Mouse (Mus musculus): ENCODE data around the gene Smg7. TPM values are rescaled to one million over a fixed set of nuclear protein-coding genes. Genes with fewer than 3 reads are reported as not detected.
"Not testable (repeated sequence)": the region's sequence is repeated elsewhere in the genome, so short reads cannot be mapped to it uniquely, and the experiment has no call there.

The Smg7 gene
- polyA plus RNA-seq, 1 experiment from 2014 or later: 44.0 TPM

DNA sequence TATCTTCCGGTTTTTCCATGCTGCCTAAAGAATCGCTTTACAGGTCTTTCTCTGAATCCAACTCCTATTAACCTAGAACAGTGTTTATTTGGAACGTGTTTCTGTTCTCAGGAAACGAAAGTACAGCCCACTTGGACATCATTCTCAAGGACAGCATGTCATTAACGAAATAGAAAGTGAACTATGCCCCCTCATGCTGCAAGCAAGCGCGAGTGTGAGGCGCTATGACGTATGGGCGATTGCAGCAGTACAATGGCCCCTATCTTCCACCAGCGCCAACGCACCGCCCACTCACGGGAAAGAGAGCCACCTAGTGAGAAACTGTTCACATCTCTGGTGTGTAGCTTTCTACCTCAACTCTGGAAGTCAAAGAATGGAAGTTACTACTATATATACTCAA lies 2.0 kb upstream of the Smg7 start:
- DNase-seq (ENCODE audit: low read depth, low spot score) (peak; percentile 20), ATAC-seq (no peak)
- POLR2A ChIA-PET: no interaction called here
- CTCF ChIA-PET: interaction anchor here (1.1 kb wide), 1 partner anchor 380 kb away, joined by 3 read pairs; no protein-coding TSS in a partner anchor
- peak; percentile 74 for TF ChIP-seq CTCF (IDR thresholded peaks at IDR 0.05)
- H3K27me3 ChIP-seq: peaks cover 3% of the 10 kb centered on the region
- in situ Hi-C loops (cut with MboI; ENCODE audit: low pct_unique_long_range_greater_than_20kb): loop anchor here (5.0 kb wide), 2 partner anchors 112 to 188 kb away; no protein-coding TSS in a partner anchor

DNA sequence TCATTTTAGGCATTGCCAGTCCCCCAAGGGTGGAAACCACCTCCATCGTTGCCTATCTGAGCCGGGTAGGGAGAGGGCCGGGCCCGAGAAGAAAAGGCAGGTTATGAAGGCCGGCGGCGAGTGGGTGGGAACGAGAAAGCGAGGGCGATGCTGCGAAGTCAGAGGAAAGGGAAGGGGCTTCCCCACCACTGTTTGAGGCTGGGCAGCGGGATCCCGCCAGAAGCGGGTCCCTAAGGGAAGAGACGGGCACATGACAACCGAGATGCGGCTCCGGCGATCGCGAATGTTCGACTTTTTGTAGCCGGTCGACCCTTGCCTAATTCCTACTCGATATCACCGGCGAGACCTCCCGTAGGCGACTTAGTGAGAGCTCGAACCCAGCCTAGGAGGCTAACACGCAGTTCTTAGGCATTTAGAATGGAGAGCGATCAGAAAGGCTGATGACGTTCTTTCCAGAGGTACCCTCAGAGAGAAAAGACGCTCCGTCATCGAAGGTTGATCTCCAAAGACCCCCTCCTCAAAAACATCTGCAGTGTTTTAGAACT lies 1.2 kb upstream of the Smg7 start:
- POLR2A ChIA-PET: no interaction called here
- no peak for DNase-seq (ENCODE audit: low read depth, low spot score)
- TF ChIP-seq CTCF (IDR thresholded peaks at IDR 0.05): no peak
- peaks cover 3% of the 10 kb centered on the region for H3K27me3 ChIP-seq
- ATAC-seq: peak; percentile 7
- CTCF ChIA-PET: no interaction called here
- in situ Hi-C loops (cut with MboI; ENCODE audit: low pct_unique_long_range_greater_than_20kb): loop anchor here (5.0 kb wide), 2 partner anchors 111 to 189 kb away; no protein-coding TSS in a partner anchor

DNA sequence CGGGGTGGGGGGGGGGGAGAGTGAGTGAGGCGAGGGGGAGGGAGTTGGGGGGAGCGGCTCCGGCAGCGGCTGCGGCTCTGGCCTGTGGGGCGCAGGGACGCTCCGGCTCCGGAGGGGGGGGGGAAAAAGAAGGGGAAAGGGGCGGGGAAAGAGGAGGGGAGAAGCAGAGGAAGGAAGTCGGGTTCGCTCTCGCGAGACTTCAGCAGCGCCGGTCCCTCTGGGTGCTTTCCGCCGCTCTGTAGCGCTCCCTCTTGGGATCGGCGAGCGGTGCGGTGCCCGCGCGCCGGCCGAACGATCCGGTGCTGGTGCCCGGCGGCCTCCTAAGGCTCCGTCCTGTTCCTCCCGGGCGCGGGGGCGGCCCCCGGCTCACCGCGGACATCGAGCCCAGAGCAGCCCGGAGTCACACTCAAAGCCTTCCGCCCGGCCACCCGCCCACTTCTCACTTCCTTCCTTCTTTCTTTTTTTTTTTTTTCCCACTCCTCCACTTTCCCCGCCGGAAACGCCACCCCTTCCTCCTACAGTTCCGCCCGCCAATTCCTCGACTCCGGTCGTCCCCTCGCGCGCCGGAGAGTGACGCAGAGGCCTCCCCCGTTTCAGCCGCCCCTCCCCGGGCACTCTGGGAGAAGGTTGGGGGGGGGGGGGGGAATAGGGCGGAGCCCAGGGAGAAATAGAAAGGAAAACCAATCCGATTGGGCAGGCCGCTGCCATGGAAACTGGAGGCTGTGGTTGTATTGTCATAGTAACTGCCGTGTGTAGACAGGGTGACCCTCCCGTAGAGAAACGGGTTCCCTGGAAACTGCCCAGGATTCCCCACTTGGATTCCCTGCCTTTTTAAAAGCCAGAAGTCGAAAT lies 445 bp upstream of the Smg7 start:
- TF ChIP-seq CTCF (IDR thresholded peaks at IDR 0.05): no peak
- peak; percentile 84 for DNase-seq (ENCODE audit: low read depth, low spot score)
- peak; percentile 85 for ATAC-seq

DNA sequence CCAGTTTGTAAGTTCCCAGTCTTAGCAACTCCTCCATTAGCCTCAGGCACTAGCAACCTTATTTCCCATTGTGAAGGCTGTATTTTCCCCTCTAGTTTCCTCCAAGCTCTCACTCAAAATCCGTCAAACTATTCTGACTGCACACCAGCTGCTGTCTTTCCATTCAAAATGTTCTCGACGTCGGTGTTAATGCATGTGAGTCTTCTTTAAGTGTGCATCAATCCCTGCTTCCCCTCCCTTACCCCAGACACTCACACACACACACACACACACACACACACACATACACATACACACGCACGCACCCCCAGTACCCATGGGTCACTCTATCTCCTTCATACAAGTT lies 1.1 kb downstream of the Smg7 start:
- ChIA-PET POLR2A (interaction anchor here (1.1 kb wide), 1 partner anchor 11 kb away, joined by 4 read pairs; no protein-coding TSS in a partner anchor), CTCF (interaction anchor here (1.0 kb wide), 1 partner anchor 9 kb away, joined by 3 read pairs; no protein-coding TSS in a partner anchor)
- no peaks in the 10 kb centered on the region for H3K27me3 ChIP-seq
- TF ChIP-seq CTCF (IDR thresholded peaks at IDR 0.05): no peak
- DNase-seq (ENCODE audit: low read depth, low spot score): no peak
- ATAC-seq: no peak
- in situ Hi-C loops (cut with MboI; ENCODE audit: low pct_unique_long_range_greater_than_20kb): loop anchor here (5.0 kb wide), 2 partner anchors 109 to 191 kb away; no protein-coding TSS in a partner anchor

More for the DNA sequence above, 445 bp upstream of the Smg7 start:
- in situ Hi-C loops (cut with MboI; ENCODE audit: low pct_unique_long_range_greater_than_20kb): loop anchor here (5.0 kb wide), 2 partner anchors 111 to 189 kb away; no protein-coding TSS in a partner anchor
- H3K27me3 ChIP-seq: peaks cover 3% of the 10 kb centered on the region
- ChIA-PET POLR2A (interaction anchor here (0.7 kb wide), 1 partner anchor 18 kb away, joined by 4 read pairs; no protein-coding TSS in a partner anchor), CTCF (no interaction called here)

DNA sequence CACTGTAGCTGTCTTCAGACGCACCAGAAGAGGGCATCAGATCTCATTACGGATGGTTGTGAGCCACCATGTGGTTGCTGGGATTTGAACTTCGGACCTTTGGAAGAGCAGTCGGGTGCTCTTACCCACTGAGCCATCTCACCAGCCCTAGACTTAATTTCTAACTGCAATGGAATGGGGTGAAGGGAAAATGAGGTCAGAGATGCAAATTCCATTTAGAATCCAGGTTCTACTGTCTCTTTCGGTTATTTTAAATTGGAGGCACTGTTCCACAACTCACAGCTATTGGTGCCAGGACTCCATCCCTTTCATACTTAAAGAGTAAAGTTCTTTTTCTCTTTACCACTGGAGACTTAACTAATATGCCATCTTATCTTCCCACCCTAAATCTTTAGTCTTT lies 14.4 kb downstream of the Smg7 start:
- in situ Hi-C loops (cut with MboI; ENCODE audit: low pct_unique_long_range_greater_than_20kb); DNase-seq (ENCODE audit: low read depth, low spot score); ATAC-seq; CTCF ChIA-PET; POLR2A ChIA-PET; H3K27me3 ChIP-seq: not testable (repeated sequence)

DNA sequence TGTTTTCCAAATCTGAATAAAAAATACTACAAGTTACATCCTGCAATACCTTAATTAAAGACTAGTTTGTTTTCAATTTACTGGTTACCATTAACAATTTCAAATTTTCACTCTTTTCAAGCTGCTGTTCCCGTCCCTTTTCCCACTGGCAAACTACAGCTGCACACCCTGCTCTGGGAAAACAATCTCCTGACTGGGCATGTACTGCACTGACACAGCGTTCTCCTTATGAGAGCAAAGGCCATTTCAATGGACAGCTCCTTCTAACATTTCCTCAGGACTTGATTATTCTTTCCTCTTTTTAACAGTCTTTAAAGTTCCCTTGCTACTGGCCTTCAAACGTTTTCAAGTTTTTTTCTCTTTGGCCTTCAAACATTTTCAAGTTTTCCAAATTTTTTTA lies 31.4 kb downstream of the Smg7 start:
- POLR2A ChIA-PET: no interaction called here
- H3K27me3 ChIP-seq: no peaks in the 10 kb centered on the region
- in situ Hi-C loops (cut with MboI; ENCODE audit: low pct_unique_long_range_greater_than_20kb): no loop called here
- CTCF ChIA-PET: no interaction called here
- DNase-seq (ENCODE audit: low read depth, low spot score) (no peak), ATAC-seq (no peak)
- no peak for TF ChIP-seq CTCF (IDR thresholded peaks at IDR 0.05)

DNA sequence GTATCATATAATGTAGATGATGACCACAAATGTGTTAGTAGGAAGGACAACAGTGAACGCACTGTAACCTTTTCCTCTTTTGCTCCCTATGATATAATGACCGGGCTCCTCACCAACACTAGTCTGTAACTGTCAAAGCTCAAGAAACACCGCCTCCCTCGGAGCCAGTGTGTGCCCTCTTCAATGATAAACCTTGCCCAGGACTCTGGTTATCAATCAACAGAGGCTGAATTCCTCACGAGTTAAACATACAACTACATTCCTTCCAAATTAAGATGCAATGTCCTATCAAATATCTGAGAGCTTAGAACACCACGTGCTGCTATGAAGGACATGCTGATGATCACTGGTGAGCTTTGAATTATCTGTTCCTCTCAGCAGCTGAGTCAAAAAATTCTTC lies 32.5 kb downstream of the Smg7 start:
- no peak for TF ChIP-seq CTCF (IDR thresholded peaks at IDR 0.05)
- in situ Hi-C loops (cut with MboI; ENCODE audit: low pct_unique_long_range_greater_than_20kb): no loop called here
- ATAC-seq (no peak), DNase-seq (ENCODE audit: low read depth, low spot score) (no peak)
- H3K27me3 ChIP-seq: no peaks in the 10 kb centered on the region
- CTCF ChIA-PET: interaction anchor here (1.3 kb wide), 1 partner anchor 29 kb away, joined by 3 read pairs; no protein-coding TSS in a partner anchor
- POLR2A ChIA-PET: no interaction called here

DNA sequence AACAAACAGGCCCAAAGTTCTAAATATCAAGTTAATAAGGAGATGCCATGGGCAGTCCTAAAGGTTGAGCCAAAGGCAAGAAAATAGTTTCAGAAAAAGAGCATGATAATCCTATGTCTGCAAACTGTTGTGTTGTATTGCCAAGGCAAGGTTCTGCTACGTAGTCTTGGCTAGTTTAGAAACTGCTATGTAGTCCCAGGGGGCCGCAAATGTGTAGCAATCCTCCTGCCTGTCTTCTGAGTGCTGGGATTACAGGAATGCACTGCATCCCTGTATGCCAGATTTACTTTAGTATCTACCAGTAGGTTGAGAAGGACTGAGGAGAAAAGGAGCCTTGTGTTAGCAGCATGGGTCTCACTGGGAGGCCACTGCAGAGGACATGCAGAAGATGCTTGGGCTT lies 55.6 kb downstream of the Smg7 start:
- TF ChIP-seq CTCF (IDR thresholded peaks at IDR 0.05): no peak
- H3K27me3 ChIP-seq: no peaks in the 10 kb centered on the region
- ATAC-seq (no peak), DNase-seq (ENCODE audit: low read depth, low spot score) (no peak)
- in situ Hi-C loops (cut with MboI; ENCODE audit: low pct_unique_long_range_greater_than_20kb): no loop called here
- CTCF ChIA-PET: interaction anchor here (1.7 kb wide), 1 partner anchor 9 kb away, joined by 3 read pairs; no protein-coding TSS in a partner anchor
- POLR2A ChIA-PET: interaction anchor here (0.5 kb wide), 1 partner anchor 58 kb away, joined by 7 read pairs; no protein-coding TSS in a partner anchor

DNA sequence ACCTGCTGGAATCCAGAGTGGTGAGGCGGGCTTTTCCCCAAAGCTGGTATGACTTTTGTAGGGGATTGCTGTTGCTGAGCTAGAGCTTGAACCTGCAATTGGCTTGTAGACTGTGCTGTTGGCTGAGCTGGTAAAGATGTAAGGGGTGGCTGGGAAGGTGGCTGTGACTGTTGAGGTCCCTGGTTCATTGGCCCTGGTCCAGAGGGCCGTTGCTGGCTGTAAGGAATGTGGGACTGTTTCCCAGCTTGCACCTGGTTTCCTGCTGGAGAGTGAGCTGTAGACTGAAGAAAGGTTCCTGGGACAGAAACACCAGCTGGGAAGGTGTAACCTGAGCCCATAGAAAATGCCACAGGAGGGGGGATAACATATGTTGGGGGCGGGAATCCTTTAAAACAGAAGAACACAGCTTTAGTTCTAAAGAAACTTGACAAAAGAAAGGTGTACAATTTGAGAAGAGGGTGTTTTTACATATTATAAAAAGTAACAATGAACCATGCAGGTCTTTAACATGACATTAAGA lies 57.2 kb downstream of the Smg7 start:
- ATAC-seq (no peak), DNase-seq (ENCODE audit: low read depth, low spot score) (no peak)
- H3K27me3 ChIP-seq: no peaks in the 10 kb centered on the region
- ChIA-PET CTCF (interaction anchor here (0.9 to 1.5 kb wide), 4 partner anchors 8 to 16 kb away, joined by 3 to 5 read pairs (median 3); no protein-coding TSS in a partner anchor), POLR2A (no interaction called here)
- in situ Hi-C loops (cut with MboI; ENCODE audit: low pct_unique_long_range_greater_than_20kb): no loop called here
- TF ChIP-seq CTCF (IDR thresholded peaks at IDR 0.05): no peak

DNA sequence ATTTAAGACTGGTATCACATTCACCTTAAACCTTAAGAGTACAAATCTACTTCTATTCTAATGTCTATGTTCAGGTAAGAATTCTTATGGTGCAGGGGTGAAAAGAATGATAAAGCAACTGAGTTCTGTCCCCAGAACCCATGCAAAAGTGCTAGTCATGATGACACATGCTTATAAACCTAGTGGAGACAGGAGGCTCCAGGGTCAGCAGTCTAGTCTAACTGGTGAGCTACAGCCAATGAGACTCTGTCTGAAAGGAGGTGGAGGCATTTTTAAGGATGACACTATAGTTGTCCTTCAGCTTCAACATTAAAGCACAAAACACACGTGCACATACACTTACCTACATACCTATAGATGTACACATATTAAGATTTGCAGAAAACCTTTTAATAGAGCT lies 57.8 kb downstream of the Smg7 start:
- ChIA-PET POLR2A (no interaction called here), CTCF (interaction anchor here (0.9 to 1.5 kb wide), 5 partner anchors 9 to 21 kb away, joined by 3 to 5 read pairs (median 3); no protein-coding TSS in a partner anchor)
- in situ Hi-C loops (cut with MboI; ENCODE audit: low pct_unique_long_range_greater_than_20kb): no loop called here
- no peak for DNase-seq (ENCODE audit: low read depth, low spot score)
- no peak for TF ChIP-seq CTCF (IDR thresholded peaks at IDR 0.05)
- no peak for ATAC-seq
- no peaks in the 10 kb centered on the region for H3K27me3 ChIP-seq

Measured in Patski (cell line).